Mouse (Mus musculus) liver, embryonic 11.5 days (tissue): Measurements from ENCODE around the gene Zfp964. TPM values are rescaled to one million over a fixed set of nuclear protein-coding genes. Genes with fewer than 3 reads are reported as not detected.
A peak's percentile ranks its signal among the peaks of the same experiment; 100 is the strongest.
"Not testable (repeated sequence)": the region's sequence is repeated elsewhere in the genome, so short reads cannot be mapped to it uniquely, and the experiment has no call there.

ENCODE experiments used
- ATAC-seq: fragments of 200-750 bp; cut with Nextera tagmentation; replicated peaks from 2 replicates; pipeline ENCODE4 v1.8.0; 2017; ENCODE audit warnings: moderate number of reproducible peaks, mild to moderate bottlenecking, moderate TSS enrichment, moderate library complexity; ENCODE audit not compliant: low FRiP score
- DNase-seq: peaks from one replicate; pipeline ENCODE4 v3.0.0-alpha.2; 2017; ENCODE audit warnings: low spot score
- H3K27ac ChIP-seq: fragments of 300-500 bp; sonication (generic); 2 replicates; pipeline ENCODE4 v1.5.1; 2014; ENCODE audit warnings: mild to moderate bottlenecking, low read depth, low read length, control low read depth
- H3K27me3 ChIP-seq: fragments of 300-500 bp; sonication (generic); replicated peaks from 2 replicates; pipeline ENCODE4 v1.6.1; 2014; ENCODE audit warnings: low read length, mixed read lengths; ENCODE audit not compliant: control insufficient read depth, insufficient read depth
- H3K36me3 ChIP-seq: fragments of 300-500 bp; sonication (generic); 2 replicates; pipeline ENCODE4 v1.6.1; 2014; ENCODE audit warnings: mild to moderate bottlenecking, low read length, moderate library complexity, mixed read lengths; ENCODE audit not compliant: control insufficient read depth, insufficient read depth
- H3K4me1 ChIP-seq: fragments of 300-500 bp; sonication (generic); replicated peaks from 2 replicates; pipeline ENCODE4 v1.6.1; 2014; ENCODE audit warnings: low read length, mixed read lengths; ENCODE audit not compliant: control insufficient read depth, insufficient read depth
- H3K4me2 ChIP-seq: fragments of 300-500 bp; sonication (generic); 2 replicates; pipeline ENCODE4 v1.6.1; 2014; ENCODE audit warnings: mild to moderate bottlenecking, control low read depth, moderate library complexity
- H3K4me3 ChIP-seq: fragments of 300-500 bp; sonication (generic); 2 replicates; pipeline ENCODE4 v1.5.1; 2014; ENCODE audit warnings: low read depth, low read length, control low read depth
- H3K9ac ChIP-seq: fragments of 300-500 bp; sonication (generic); 2 replicates; pipeline ENCODE4 v1.6.1; 2014; ENCODE audit warnings: low read depth, low read length, control low read depth
- H3K9me3 ChIP-seq: fragments of 300-500 bp; sonication (generic); 2 replicates; pipeline ENCODE4 v1.6.1; 2016; ENCODE audit warnings: low read length, inconsistent platforms, mixed read lengths; ENCODE audit not compliant: control insufficient read depth
- WGBS: fragments of 180-500 bp; shearing (Covaris S2); extraction: QIAGEN DNeasy Blood & Tissue Kit; methylation state at CpG from one replicate; pipeline ENCODE4 v1.1.7; 2014; 5-methylcytosine and 5-hydroxymethylcytosine counted together
- polyA plus RNA-seq: library from polyadenylated mRNA; unstranded; fragments of >200 nt; fragmentation: Nextera tagmentation; extraction: Ambion mirVana; gene quantifications from 2 replicates; pipeline ENCODE4 v1.2.1, GENCODE M21; 2014

The Zfp964 gene
- polyA plus RNA-seq, 1 experiment from 2014 or later = 0.77 TPM

- H3K4me2 ChIP-seq, H3K27me3 ChIP-seq, ATAC-seq, DNase-seq, H3K9me3 ChIP-seq, H3K4me1 ChIP-seq, H3K4me3 ChIP-seq, H3K9ac ChIP-seq, H3K27ac ChIP-seq: not testable (repeated sequence)
- 92% methylated on average over 10 of the region's 10 CpGs for WGBS
- H3K36me3 ChIP-seq = peaks cover 51% of the 10 kb centered on the region
Measured at GRCm38 (mm10) chr8:69710624-69711023, 56.3 kb downstream of the Zfp964 start, which contains the start of gene Zfp869. Zfp869 (minus strand) TSS chr8:69710724.

- Histone ChIP-seq H3K4me2 (no peak overlapping the region), H3K27ac (no peak overlapping the region), H3K4me3 (no peak overlapping the region), H3K4me1 (peaks cover 7% of the 10 kb centered on the region), H3K27me3 (no peaks in the 10 kb centered on the region), H3K9me3 (no peaks in the 10 kb centered on the region), H3K36me3 (peaks cover 22% of the 10 kb centered on the region), H3K9ac (no peak overlapping the region)
- ATAC-seq (no peak), DNase-seq (no peak)
- WGBS = 75% methylated on average over 8 of the region's 8 CpGs
Measured at GRCm38 (mm10) chr8:69713516-69713915, 59.2 kb downstream of the Zfp964 start.

DNA sequence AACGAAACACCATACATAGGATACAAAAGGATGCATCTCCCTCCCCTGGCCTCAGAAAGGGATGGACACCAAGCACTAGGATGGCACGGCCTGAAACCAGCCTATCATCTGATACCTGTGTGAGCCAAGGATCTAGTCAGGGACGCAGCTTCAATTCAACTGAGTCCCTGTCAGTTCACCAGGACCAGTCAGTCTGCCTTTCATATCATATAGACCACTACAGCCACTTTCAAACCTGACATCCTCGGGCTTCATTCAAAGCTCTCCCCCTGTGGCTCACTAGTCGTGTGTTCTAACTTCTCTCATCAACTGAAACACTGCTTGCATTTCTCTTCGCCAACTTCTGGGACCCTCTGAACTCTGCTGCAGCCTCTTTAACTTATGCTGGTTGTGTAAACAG lies 61.1 kb downstream of the Zfp964 start:
- H3K9ac ChIP-seq = no peak overlapping the region
- H3K4me1 ChIP-seq = peaks cover 7% of the 10 kb centered on the region
- H3K27me3 ChIP-seq = no peaks in the 10 kb centered on the region
- H3K9me3 ChIP-seq = no peaks in the 10 kb centered on the region
- peaks cover 9% of the 10 kb centered on the region; the same call in 1 of the 2 replicates for H3K36me3 ChIP-seq
- H3K4me3 ChIP-seq = no peak overlapping the region
- no peak overlapping the region for H3K27ac ChIP-seq
- 77% methylated on average over 6 of the region's 6 CpGs for WGBS
- no peak for DNase-seq
- ATAC-seq = no peak
- peak overlapping the region; percentile 72 for H3K4me2 ChIP-seq

Other genes with a start within 250 kb of the Zfp964 start
- not detected in 2 replicates for gene Gm9495, start 200.9 kb upstream of the Zfp964 start, polyA plus RNA-seq
- not detected in 2 replicates for gene Gm7697, start 131.5 kb upstream of the Zfp964 start, polyA plus RNA-seq
- gene Zfp868, start 28.9 kb upstream of the Zfp964 start, polyA plus RNA-seq = 13.9 and 17.2 TPM in 2 replicates
- 23.5 and 26.6 TPM in 2 replicates for gene Zfp869, start 56.2 kb downstream of the Zfp964 start, polyA plus RNA-seq
- gene Zfp963, start 95.5 kb downstream of the Zfp964 start, polyA plus RNA-seq = 3.8 and 4.1 TPM in 2 replicates
- gene Gm20422, start 120.4 kb downstream of the Zfp964 start, polyA plus RNA-seq = 0.57 and 0.70 TPM in 2 replicates
- 53.4 and 54.2 TPM in 2 replicates for gene Atp13a1, start 136.7 kb downstream of the Zfp964 start, polyA plus RNA-seq
- 21.3 and 21.7 TPM in 2 replicates for gene Zfp866, start 136.7 kb downstream of the Zfp964 start, polyA plus RNA-seq
- gene Gmip, start 154.2 kb downstream of the Zfp964 start, polyA plus RNA-seq = 9.5 and 10.9 TPM in 2 replicates
- gene Lpar2, start 167.9 kb downstream of the Zfp964 start, polyA plus RNA-seq = 0.44 and 0.49 TPM in 2 replicates
- gene Pbx4, start 178.0 kb downstream of the Zfp964 start, polyA plus RNA-seq = 5.6 and 6.3 TPM in 2 replicates
- 0.48 and 0.56 TPM in 2 replicates for gene Cilp2, start 233.2 kb downstream of the Zfp964 start, polyA plus RNA-seq
- gene Tssk6, start 247.7 kb downstream of the Zfp964 start, polyA plus RNA-seq = 4.5 and 5.2 TPM in 2 replicates
- gene Ndufa13, start 248.1 kb downstream of the Zfp964 start, polyA plus RNA-seq = 145 and 159 TPM in 2 replicates
- gene Yjefn3, start 248.2 kb downstream of the Zfp964 start, polyA plus RNA-seq = 1.7 and 1.9 TPM in 2 replicates